Mouse (Mus musculus) heart, embryonic 15.5 days (tissue): Measurements from ENCODE around the gene Arfip1. TPM values are rescaled to one million over a fixed set of nuclear protein-coding genes. Genes with fewer than 3 reads are reported as not detected.
"Not testable (repeated sequence)": the region's sequence is repeated elsewhere in the genome, so short reads cannot be mapped to it uniquely, and the experiment has no call there.

Source experiments
- ATAC-seq: fragments of 200-750 bp; cut with Nextera tagmentation; replicated peaks from 2 replicates; pipeline ENCODE4 v1.8.0; 2017; ENCODE audit warnings: low read depth, moderate TSS enrichment; ENCODE audit not compliant: insufficient number of reproducible peaks, insufficient read depth, low FRiP score
- H3K27ac ChIP-seq: fragments of 300-500 bp; sonication (generic); 2 replicates; pipeline ENCODE4 v1.5.1; 2015; ENCODE audit warnings: mild to moderate bottlenecking, inconsistent platforms
- H3K27me3 ChIP-seq: fragments of 300-500 bp; sonication (generic); 2 replicates; pipeline ENCODE4 v1.6.1; 2015; ENCODE audit warnings: inconsistent platforms
- H3K36me3 ChIP-seq: fragments of 300-500 bp; sonication (generic); 2 replicates; pipeline ENCODE4 v1.6.1; 2015; ENCODE audit warnings: mild to moderate bottlenecking, inconsistent platforms
- H3K4me1 ChIP-seq: fragments of 300-500 bp; sonication (generic); replicated peaks from 2 replicates; pipeline ENCODE4 v1.6.1; 2015; ENCODE audit warnings: inconsistent platforms
- H3K4me2 ChIP-seq: fragments of 300-500 bp; sonication (generic); 2 replicates; pipeline ENCODE4 v1.6.1; 2015; ENCODE audit warnings: inconsistent platforms, mild to moderate bottlenecking, moderate library complexity
- H3K4me3 ChIP-seq: fragments of 300-500 bp; sonication (generic); 2 replicates; pipeline ENCODE4 v1.5.1; 2015; ENCODE audit warnings: mild to moderate bottlenecking, inconsistent platforms
- H3K9ac ChIP-seq: fragments of 300-500 bp; sonication (generic); 2 replicates; pipeline ENCODE4 v1.6.1; 2015; ENCODE audit warnings: mild to moderate bottlenecking, inconsistent platforms
- H3K9me3 ChIP-seq: fragments of 300-500 bp; sonication (generic); replicated peaks from 2 replicates; pipeline ENCODE4 v1.6.1; 2016; ENCODE audit warnings: inconsistent platforms
- WGBS: fragments of 180-500 bp; shearing (Covaris S2); methylation state at CpG from one replicate; pipeline ENCODE4 v1.1.7; 2015; ENCODE audit warnings: mixed read lengths; 5-methylcytosine and 5-hydroxymethylcytosine counted together
- polyA plus RNA-seq: library from polyadenylated mRNA; unstranded; fragments of >200 nt; fragmentation: Nextera tagmentation; extraction: Ambion mirVana; gene quantifications from 2 replicates; pipeline ENCODE4 v1.2.1, GENCODE M21; 2015

Arfip1 gene
- polyA plus RNA-seq, 1 experiment from 2014 or later = 54.0 TPM

- Histone ChIP-seq H3K36me3 (no peaks in the 10 kb centered on the region), H3K27ac (no peak overlapping the region), H3K4me3 (no peak overlapping the region), H3K4me1 (peaks cover 15% of the 10 kb centered on the region), H3K27me3 (no peaks in the 10 kb centered on the region), H3K9ac (no peak overlapping the region), H3K9me3 (no peaks in the 10 kb centered on the region), H3K4me2 (no peak overlapping the region)
- no peak for ATAC-seq
- 76% methylated on average over 6 of the region's 6 CpGs for WGBS
These were observed 12.8 kb downstream of the Arfip1 start for GRCm38 (mm10) chr3:84569587-84569986.

- Histone ChIP-seq H3K27me3 (no peaks in the 10 kb centered on the region), H3K36me3 (no peaks in the 10 kb centered on the region), H3K4me3 (no peak overlapping the region), H3K27ac (no peak overlapping the region), H3K4me2 (no peak overlapping the region), H3K4me1 (peaks cover 16% of the 10 kb centered on the region), H3K9me3 (no peaks in the 10 kb centered on the region), H3K9ac (no peak overlapping the region)
- no peak for ATAC-seq
- WGBS = 94% methylated on average over 6 of the region's 6 CpGs
These were observed 13.9 kb downstream of the Arfip1 start for GRCm38 (mm10) chr3:84568540-84568939.

- Histone ChIP-seq H3K4me2 (peak overlapping the region; percentile 18), H3K27ac (peak overlapping the region; percentile 68), H3K36me3 (no peaks in the 10 kb centered on the region), H3K4me1 (peaks cover 23% of the 10 kb centered on the region), H3K9ac (no peak overlapping the region), H3K9me3 (no peaks in the 10 kb centered on the region), H3K27me3 (no peaks in the 10 kb centered on the region), H3K4me3 (no peak overlapping the region)
- WGBS = 44% methylated on average over 4 of the region's 4 CpGs
- no peak for ATAC-seq
These were observed 19.0 kb downstream of the Arfip1 start for GRCm38 (mm10) chr3:84563415-84563814.

GRCm38 (mm10) chr3:84562911-84563310 is 19.5 kb downstream of the Arfip1 start:
- ATAC-seq = 0 out of 2 replicates have a peak, but pooled peaks have one; percentile 39
- H3K9me3 ChIP-seq, H3K36me3 ChIP-seq, H3K27me3 ChIP-seq, H3K9ac ChIP-seq, H3K4me3 ChIP-seq: not testable (repeated sequence)
- peaks cover 25% of the 10 kb centered on the region for H3K4me1 ChIP-seq
- H3K27ac ChIP-seq = peak overlapping the region; percentile 68
- H3K4me2 ChIP-seq = 0 out of 2 replicates have a peak overlapping the region, but pooled peaks have one; percentile 29
- 50% methylated on average over 2 of the region's 2 CpGs for WGBS

- Histone ChIP-seq H3K36me3 (no peaks in the 10 kb centered on the region), H3K27me3 (no peaks in the 10 kb centered on the region), H3K27ac (no peak overlapping the region), H3K4me3 (no peak overlapping the region), H3K9me3 (no peaks in the 10 kb centered on the region), H3K4me2 (no peak overlapping the region), H3K9ac (no peak overlapping the region), H3K4me1 (peaks cover 26% of the 10 kb centered on the region)
- ATAC-seq = no peak
- 91% methylated on average over 3 of the region's 3 CpGs for WGBS
These were observed 24.1 kb downstream of the Arfip1 start for GRCm38 (mm10) chr3:84558301-84558700.

GRCm38 (mm10) chr3:84555780-84556179 is 26.6 kb downstream of the Arfip1 start:
- Histone ChIP-seq H3K27ac (no peak overlapping the region), H3K4me2 (no peak overlapping the region), H3K4me3 (no peak overlapping the region), H3K9me3 (no peaks in the 10 kb centered on the region), H3K27me3 (no peaks in the 10 kb centered on the region), H3K4me1 (peaks cover 15% of the 10 kb centered on the region), H3K36me3 (no peaks in the 10 kb centered on the region), H3K9ac (no peak overlapping the region)
- ATAC-seq = no peak
- WGBS = 84% methylated on average over 3 of the region's 3 CpGs

- no peak overlapping the region for H3K4me3 ChIP-seq
- peaks cover 5% of the 10 kb centered on the region for H3K4me1 ChIP-seq
- no peak overlapping the region for H3K9ac ChIP-seq
- H3K9me3 ChIP-seq = no peaks in the 10 kb centered on the region
- H3K27me3 ChIP-seq = no peaks in the 10 kb centered on the region
- H3K36me3 ChIP-seq = peaks cover 7% of the 10 kb centered on the region; the same call in 1 of the 2 replicates
- H3K4me2 ChIP-seq = no peak overlapping the region
- WGBS = 50% methylated on average over 8 of the region's 8 CpGs
- H3K27ac ChIP-seq = 0 out of 2 replicates have a peak overlapping the region, but pooled peaks have one; percentile 5
- ATAC-seq = no peak
These were observed 35.2 kb downstream of the Arfip1 start for GRCm38 (mm10) chr3:84547177-84547576.

GRCm38 (mm10) chr3:84542450-84542849 is 40.0 kb downstream of the Arfip1 start:
- not testable (repeated sequence) for H3K9ac ChIP-seq, H3K9me3 ChIP-seq, H3K36me3 ChIP-seq, H3K27me3 ChIP-seq, H3K4me2 ChIP-seq, H3K4me3 ChIP-seq, H3K27ac ChIP-seq, ATAC-seq, H3K4me1 ChIP-seq
- 29% methylated on average over 3 of the region's 3 CpGs for WGBS

GRCm38 (mm10) chr3:84541881-84542280 is 40.5 kb downstream of the Arfip1 start:
- Histone ChIP-seq H3K9me3 (no peaks in the 10 kb centered on the region), H3K27me3 (no peaks in the 10 kb centered on the region), H3K36me3 (peaks cover under 1% of the 10 kb centered on the region; the same call in 1 of the 2 replicates), H3K4me1 (peaks cover 3% of the 10 kb centered on the region; the same call in 1 of the 2 replicates), H3K4me2 (no peak overlapping the region), H3K27ac (no peak overlapping the region), H3K9ac (no peak overlapping the region), H3K4me3 (no peak overlapping the region)
- no peak for ATAC-seq
- WGBS = 80% methylated on average over 1 of the region's 1 CpGs

GRCm38 (mm10) chr3:84540640-84541039 is 41.8 kb downstream of the Arfip1 start:
- ATAC-seq = no peak
- H3K27ac ChIP-seq = no peak overlapping the region
- no peaks in the 10 kb centered on the region for H3K9me3 ChIP-seq
- H3K27me3 ChIP-seq = no peaks in the 10 kb centered on the region
- H3K4me3 ChIP-seq = no peak overlapping the region
- H3K4me1 ChIP-seq = peaks cover 3% of the 10 kb centered on the region; the same call in 1 of the 2 replicates
- H3K4me2 ChIP-seq = no peak overlapping the region
- H3K36me3 ChIP-seq = no peaks in the 10 kb centered on the region
- no peak overlapping the region for H3K9ac ChIP-seq

- no peak overlapping the region for H3K27ac ChIP-seq
- no peaks in the 10 kb centered on the region for H3K36me3 ChIP-seq
- no peak overlapping the region for H3K4me2 ChIP-seq
- H3K4me1 ChIP-seq = peaks cover 3% of the 10 kb centered on the region; the same call in 1 of the 2 replicates
- no peak overlapping the region for H3K4me3 ChIP-seq
- ATAC-seq = no peak
- 77% methylated on average over 6 of the region's 6 CpGs for WGBS
- no peaks in the 10 kb centered on the region for H3K9me3 ChIP-seq
- H3K27me3 ChIP-seq = no peaks in the 10 kb centered on the region
- no peak overlapping the region for H3K9ac ChIP-seq
These were observed 45.4 kb downstream of the Arfip1 start for GRCm38 (mm10) chr3:84536987-84537386.

GRCm38 (mm10) chr3:84533227-84533626 is 49.2 kb downstream of the Arfip1 start:
- 71% methylated on average over 5 of the region's 5 CpGs for WGBS
- H3K9ac ChIP-seq = no peak overlapping the region
- H3K4me1 ChIP-seq = no peaks in the 10 kb centered on the region
- no peak overlapping the region for H3K4me2 ChIP-seq
- no peaks in the 10 kb centered on the region for H3K27me3 ChIP-seq
- no peaks in the 10 kb centered on the region for H3K36me3 ChIP-seq
- no peak overlapping the region for H3K4me3 ChIP-seq
- H3K27ac ChIP-seq = no peak overlapping the region
- no peaks in the 10 kb centered on the region for H3K9me3 ChIP-seq
- no peak for ATAC-seq
